Mouse (Mus musculus): ENCODE results near the gene Nlrp1b.

Nlrp1b gene

GRCm38 (mm10) chr11:71230684-71231480, at the start of gene Nlrp1b:
Gene Nlrp1b, minus strand, starts transcription at chr11:71230733.
- DNase-seq, result no peak

- DNase-seq, result no peak
These were observed 30.5 kb upstream of the Nlrp1b start for GRCm38 (mm10) chr11:71261036-71261435.

- DNase-seq, result no peak
These were observed 20.8 kb upstream of the Nlrp1b start for GRCm38 (mm10) chr11:71251333-71251732.

- DNase-seq, result no peak
These were observed 5.9 kb downstream of the Nlrp1b start for GRCm38 (mm10) chr11:71224614-71225013.

- DNase-seq, result no peak
These were observed 27.8 kb downstream of the Nlrp1b start for GRCm38 (mm10) chr11:71202703-71203102.

- DNase-seq, result no peak
These were observed 31.2 kb downstream of the Nlrp1b start for GRCm38 (mm10) chr11:71199349-71199748.

GRCm38 (mm10) chr11:71169633-71170032, 60.9 kb downstream of the Nlrp1b start:
- DNase-seq, result no peak

GRCm38 (mm10) chr11:71164139-71164538, 66.4 kb downstream of the Nlrp1b start:
- DNase-seq, result no peak

GRCm38 (mm10) chr11:71159439-71160136, 70.9 kb downstream of the Nlrp1b start:
- DNase-seq, result no peak

GRCm38 (mm10) chr11:71155272-71155671, 75.3 kb downstream of the Nlrp1b start:
- DNase-seq, result no peak

- DNase-seq, result no peak
These were observed 85.9 kb downstream of the Nlrp1b start, which contains the start of gene Nlrp1a for GRCm38 (mm10) chr11:71144661-71145060. Gene Nlrp1a, minus strand, starts transcription at chr11:71144704.

- DNase-seq, result no peak
These were observed 88.5 kb downstream of the Nlrp1b start for GRCm38 (mm10) chr11:71142031-71142430.

GRCm38 (mm10) chr11:71107128-71107527, 123.4 kb downstream of the Nlrp1b start:
- no peak for DNase-seq

- no peak for DNase-seq
These were observed 124.1 kb downstream of the Nlrp1b start for GRCm38 (mm10) chr11:71106261-71107021.

- DNase-seq, result no peak
These were observed 126.6 kb downstream of the Nlrp1b start for GRCm38 (mm10) chr11:71103931-71104330.

Data from cerebellum, adult 11-12 months (tissue).